In genomic region chr4:152184353-152185035, GRCm38 (mm10) we compare ENCODE assay signal across 9 mouse cellular contexts. TPM values are rescaled to one million over a fixed set of nuclear protein-coding genes. Genes with fewer than 3 reads are reported as not detected.
A peak's percentile ranks its signal among the peaks of the same experiment; 100 is the strongest.
DNase-seq lines count a peak whose midpoint lies in the region; ATAC-seq and TF ChIP-seq lines count a peak whose summit lies in the region.
"Had no signal": no experiment of that assay in that cellular context is flagged by ENCODE, and none has a peak within 500 bp of the region (broad histone marks: within the 10 kb centered on the region; RNA-seq: fewer than 3 reads in every experiment).

No protein-coding gene starts in this region.

- ATAC-seq in lung, postnatal 0 days, result no peak

- H3K27ac ChIP-seq in heart, adult 2 months, result no peak overlapping the region; the same call in 1 of the 2 replicates
- H3K27ac ChIP-seq in lung, postnatal 0 days (ENCODE audit: low read length), result no peak overlapping the region

- no peaks in the 10 kb centered on the region for H3K9me3 ChIP-seq in lung, postnatal 0 days (ENCODE audit: low read length)

- DNase-seq in heart, adult 2 months, result no peak
- DNase-seq in heart, postnatal 25 days (ENCODE audit: low spot score), result no peak
- DNase-seq in lung, postnatal 0 days (ENCODE audit: low spot score), result no peak
- DNase-seq in lung, postnatal 25 days (ENCODE audit: low spot score), result no peak
- DNase-seq in cerebellum, adult 9-11 months, result peak; percentile 71
- DNase-seq in naive thymus-derived CD4-positive, alpha-beta T cell, adult 2 months (ENCODE audit: low read depth), result peak; percentile 57
- no peak for DNase-seq in testis, postnatal 14 days (ENCODE audit: low spot score)
- DNase-seq in gastrocnemius, adult 8-10 months (ENCODE audit: low spot score in 2 of 2), result no peak

- H3K4me2 ChIP-seq in lung, postnatal 0 days (replicated peaks; ENCODE audit: low read depth, low read length), result no peak overlapping the region

- TF ChIP-seq POLR2A in heart, adult 2 months (IDR thresholded peaks at IDR 0.05; ENCODE audit: insufficient read depth, low read depth, low read length), result no peak

- no peaks in the 10 kb centered on the region for H3K27me3 ChIP-seq in heart, adult 2 months (ENCODE audit: control insufficient read depth, insufficient read depth, low read length)
- no peaks in the 10 kb centered on the region for H3K27me3 ChIP-seq in lung, postnatal 0 days (replicated peaks; ENCODE audit: insufficient read depth, low read length)

- H3K36me3 ChIP-seq in heart, adult 2 months (ENCODE audit: control insufficient read depth, insufficient read depth, low read length), result no peaks in the 10 kb centered on the region
- H3K36me3 ChIP-seq in lung, postnatal 0 days (ENCODE audit: insufficient read depth, low read length), result no peaks in the 10 kb centered on the region

- intact Hi-C loops in heart, adult 2 months (cut with DNase I), result loop anchor here (2.0 kb wide), 1 partner anchor 28 kb away; no protein-coding TSS in a partner anchor
- intact Hi-C loops in heart, postnatal 25 days (cut with DNase I), result no loop called here

- H3K9ac ChIP-seq in heart, adult 2 months (ENCODE audit: low read depth, low read length), result no peak overlapping the region
- H3K9ac ChIP-seq in lung, postnatal 0 days (replicated peaks; ENCODE audit: low read depth), result no peak overlapping the region

- TF ChIP-seq EP300 in heart, adult 2 months (IDR thresholded peaks at IDR 0.05; ENCODE audit: insufficient read depth, low read depth, low read length), result 0 out of 2 replicates have a peak, but pooled peaks have one; percentile 7
- no peak for TF ChIP-seq EP300 in lung, postnatal 0 days (IDR thresholded peaks at IDR 0.05)

- H3K4me3 ChIP-seq in heart, adult 2 months, result no peak overlapping the region
- no peak overlapping the region for H3K4me3 ChIP-seq in lung, postnatal 0 days (ENCODE audit: low read depth, low read length)

- 27% methylated on average over 7 of the region's 7 CpGs for WGBS in heart, adult 2 months
- WGBS in lung, postnatal 0 days, result 47% methylated on average over 7 of the region's 7 CpGs

- TF ChIP-seq CTCF in heart, adult 2 months (IDR thresholded peaks at IDR 0.05), result peak; percentile 62
- peak; percentile 54 for TF ChIP-seq CTCF in lung, postnatal 0 days (IDR thresholded peaks at IDR 0.05)

- H3K79me2 ChIP-seq in heart, adult 2 months (replicated peaks; ENCODE audit: control insufficient read depth, insufficient read depth, low read length), result no peaks in the 10 kb centered on the region

- peaks cover 21% of the 10 kb centered on the region for H3K4me1 ChIP-seq in heart, adult 2 months (ENCODE audit: control insufficient read depth, insufficient read depth, low read length)
- H3K4me1 ChIP-seq in lung, postnatal 0 days (ENCODE audit: insufficient read depth, low read depth, low read length), result peaks cover 12% of the 10 kb centered on the region; the same call in 1 of the 2 replicates

RNA-seq across cellular contexts. Expression of gene Acot7, which starts 6.6 kb away (rescaled TPM):
- total RNA-seq in heart, adult 2 months (2021), result 10 to 100 TPM; 58.1 to 64.8 TPM
- 51.7 and 65.0 TPM in 2 replicates for polyA plus RNA-seq in heart, adult 2 months (2012; rRNA removed)
- 10 to 100 TPM; 53.4 to 58.8 TPM for total RNA-seq in heart, postnatal 25 days (2021)
- 59.2 and 63.4 TPM in 2 replicates for polyA plus RNA-seq in lung, postnatal 0 days (2015; fragmentation: Nextera tagmentation; extraction: Ambion mirVana)
- total RNA-seq in gastrocnemius, adult 8-10 months (2022), result 10 to 100 TPM; 13.8 to 15.9 (median 15.1) TPM

RNA-seq across cellular contexts. Expression of gene Hes2, which starts 25.8 kb away (rescaled TPM):
- total RNA-seq in heart, adult 2 months (2021), result not detected
- polyA plus RNA-seq in heart, adult 2 months (2012; rRNA removed), result not detected in 2 replicates
- not detected for total RNA-seq in heart, postnatal 25 days (2021)
- polyA plus RNA-seq in lung, postnatal 0 days (2015; fragmentation: Nextera tagmentation; extraction: Ambion mirVana), result 0.26 and 0.33 TPM in 2 replicates
- total RNA-seq in gastrocnemius, adult 8-10 months (2022), result not detected
- total RNA-seq: heart, postnatal 14 days had no signal

RNA-seq across cellular contexts. Expression of gene Espn, which starts 32.3 kb away (rescaled TPM):
- total RNA-seq in heart, adult 2 months (2021), result 1 to 10 TPM; 2.4 to 2.5 TPM
- 2.7 and 3.2 TPM in 2 replicates for polyA plus RNA-seq in heart, adult 2 months (2012; rRNA removed)
- total RNA-seq in heart, postnatal 25 days (2021), result 1 to 10 TPM; 1.7 to 2.2 TPM
- polyA plus RNA-seq in lung, postnatal 0 days (2015; fragmentation: Nextera tagmentation; extraction: Ambion mirVana), result 2.0 and 3.1 TPM in 2 replicates
- under 1 TPM; 0.11 to 0.48 (median 0.28) TPM for total RNA-seq in gastrocnemius, adult 8-10 months (2022)

Comparison
In these comparisons a context has a peak if more than half of its experiments do, and no peak if none do; other contexts are left out.
1. DNase-seq: peak in cerebellum, adult 9-11 months (single experiment) and naive thymus-derived CD4-positive, alpha-beta T cell, adult 2 months (single experiment); none in heart, adult 2 months (0 of 2), heart, postnatal 25 days (single experiment), lung, postnatal 0 days (single experiment), lung, postnatal 25 days (single experiment), testis, postnatal 14 days (single experiment) and gastrocnemius, adult 8-10 months (0 of 2).